Mouse (Mus musculus) CH12.LX (cell line): ENCODE measurements around the gene Arl5b. TPM values are rescaled to one million over a fixed set of nuclear protein-coding genes. Genes with fewer than 3 reads are reported as not detected.

ENCODE experiments used
- DNase-seq: peaks from one replicate; pipeline ENCODE4 v3.0.0-alpha.2; 2013; ENCODE audit errors: extremely low read depth
- H3K27ac ChIP-seq: 2 replicates; pipeline ENCODE4 v1.5.1; 2012; ENCODE audit warnings: low read depth, mild to moderate bottlenecking, control low read depth, moderate library complexity; ENCODE audit not compliant: insufficient read depth
- H3K27me3 ChIP-seq: replicated peaks from 2 replicates; pipeline ENCODE3; 2012; ENCODE audit warnings: inconsistent platforms
- H3K36me3 ChIP-seq, 2 experiments: replicated peaks in 1 of 2; 2 replicates each; pipeline versions ENCODE3 to v1.6.1; 2012; ENCODE audit warnings: inconsistent platforms in 1 of 2, low read length in 1 of 2, mild to moderate bottlenecking in 1 of 2, mixed read lengths in 1 of 2, moderate library complexity in 1 of 2; ENCODE audit not compliant: control insufficient read depth in 1 of 2, insufficient read depth in 1 of 2
- H3K4me1 ChIP-seq, 2 experiments: 2 replicates each; pipeline ENCODE4 v1.6.1; 2012; ENCODE audit warnings: inconsistent platforms in 1 of 2, moderate library complexity in 1 of 2; ENCODE audit not compliant: insufficient read depth in 2 of 2, control insufficient read depth in 1 of 2
- H3K4me2 ChIP-seq: 2 replicates; pipeline ENCODE4 v1.6.1; 2012; ENCODE audit warnings: low read depth, mild to moderate bottlenecking, control low read depth; ENCODE audit not compliant: poor library complexity, insufficient read depth, severe bottlenecking
- H3K4me3 ChIP-seq, 3 experiments: fragments of 150-350 bp in 1 of 3; sonication (generic) in 1 of 3; replicated peaks in 1 of 3; 2 replicates each; pipeline versions ENCODE3 to v1.5.1; 2011 to 2012; ENCODE audit warnings: low read depth in 2 of 3, low read length in 2 of 3, mild to moderate bottlenecking in 2 of 3, moderate library complexity in 2 of 3, control low read depth in 1 of 3, improper control_type of control experiment in 1 of 3, inconsistent platforms in 1 of 3, mixed read lengths in 1 of 3; ENCODE audit not compliant: poor library complexity in 1 of 3
- H3K79me2 ChIP-seq: replicated peaks from 2 replicates; pipeline ENCODE4 v1.6.1; 2012; ENCODE audit warnings: mild to moderate bottlenecking, moderate library complexity; ENCODE audit not compliant: control insufficient read depth, poor library complexity, insufficient read depth, severe bottlenecking; ENCODE audit errors: extremely low read depth
- H3K9ac ChIP-seq: 2 replicates; pipeline ENCODE4 v1.6.1; 2012; ENCODE audit warnings: low read depth, mild to moderate bottlenecking, control low read depth, moderate library complexity; ENCODE audit not compliant: insufficient read depth
- H3K9me3 ChIP-seq: replicated peaks from 2 replicates; pipeline ENCODE3; 2012; ENCODE audit warnings: low read length, inconsistent platforms, mixed read lengths
- CHD1 ChIP-seq: IDR thresholded peaks from 2 replicates; pipeline ENCODE4 v1.6.1; 2012; ENCODE audit warnings: low read depth, low read length, improper control_type of control experiment, inconsistent platforms
- CTCF ChIP-seq, 2 experiments: IDR thresholded peaks in 1 of 2; conservative IDR thresholded peaks in 1 of 2; 2 replicates each; pipeline ENCODE4 v1.5.1; 2011 to 2012; ENCODE audit warnings: low read depth in 2 of 2, low read length in 2 of 2, improper control_type of control experiment in 1 of 2, inconsistent platforms in 1 of 2, mild to moderate bottlenecking in 1 of 2, moderate library complexity in 1 of 2
- EP300 ChIP-seq: IDR thresholded peaks from 2 replicates; pipeline ENCODE4 v1.6.1; 2011; ENCODE audit warnings: low read length, improper control_type of control experiment
- ETS1 ChIP-seq: conservative IDR thresholded peaks from 2 replicates; pipeline ENCODE4 v1.6.1; 2012; ENCODE audit warnings: low read depth, mild to moderate bottlenecking, inconsistent platforms, low read length, improper control_type of control experiment, moderate library complexity
- GABPA ChIP-seq: IDR thresholded peaks from 2 replicates; pipeline ENCODE4 v1.6.1; 2012; ENCODE audit warnings: low read depth, low read length, improper control_type of control experiment, inconsistent platforms; ENCODE audit not compliant: insufficient replicate concordance
- HCFC1 ChIP-seq: IDR thresholded peaks from 2 replicates; pipeline ENCODE4 v1.6.1; 2012; ENCODE audit warnings: low read depth, mild to moderate bottlenecking, inconsistent platforms, low read length, improper control_type of control experiment
- IRF4 ChIP-seq: IDR thresholded peaks from 2 replicates; pipeline ENCODE4 v1.6.1; 2014; ENCODE audit warnings: low read depth, mild to moderate bottlenecking, inconsistent platforms, low read length, improper control_type of control experiment
- JUN ChIP-seq: IDR thresholded peaks from 2 replicates; pipeline ENCODE4 v1.6.1; 2011; ENCODE audit warnings: low read depth, mild to moderate bottlenecking, low read length, improper control_type of control experiment, moderate library complexity; ENCODE audit not compliant: insufficient read depth
- KAT2A ChIP-seq: IDR thresholded peaks from 2 replicates; pipeline ENCODE4 v1.6.1; 2012; ENCODE audit warnings: low read length, improper control_type of control experiment, inconsistent platforms; ENCODE audit not compliant: insufficient replicate concordance
- MEF2A ChIP-seq: IDR thresholded peaks from 2 replicates; pipeline ENCODE4 v1.6.1; 2014; ENCODE audit warnings: low read depth, mild to moderate bottlenecking, inconsistent platforms, low read length, improper control_type of control experiment, borderline replicate concordance
- MXI1 ChIP-seq: IDR thresholded peaks from 2 replicates; pipeline ENCODE4 v1.6.1; 2011; ENCODE audit warnings: mild to moderate bottlenecking, low read depth, low read length, improper control_type of control experiment
- PAX5 ChIP-seq: IDR thresholded peaks from 2 replicates; pipeline ENCODE4 v1.6.1; 2012; ENCODE audit warnings: low read length, inconsistent platforms, mixed read lengths
- POLR2A ChIP-seq: IDR thresholded peaks from 2 replicates; pipeline ENCODE4 v1.6.1; 2011; ENCODE audit warnings: low read depth, mild to moderate bottlenecking, improper control_type of control experiment, low read length
- POLR2AphosphoS2 ChIP-seq: IDR thresholded peaks from 2 replicates; pipeline ENCODE4 v1.6.1; 2011; ENCODE audit warnings: low read depth, low read length, improper control_type of control experiment
- RAD21 ChIP-seq: IDR thresholded peaks from 2 replicates; pipeline ENCODE4 v1.6.1; 2011; ENCODE audit warnings: low read depth, mild to moderate bottlenecking, low read length, improper control_type of control experiment, moderate library complexity
- RCOR1 ChIP-seq: conservative IDR thresholded peaks from 2 replicates; pipeline ENCODE4 v1.6.1; 2012; ENCODE audit warnings: low read depth, mild to moderate bottlenecking, inconsistent platforms, low read length, improper control_type of control experiment
- SMC3 ChIP-seq: IDR thresholded peaks from 2 replicates; pipeline ENCODE4 v1.6.1; 2011; ENCODE audit warnings: low read depth, low read length, improper control_type of control experiment
- TBP ChIP-seq: conservative IDR thresholded peaks from 2 replicates; pipeline ENCODE4 v1.6.1; 2011; ENCODE audit warnings: low read depth, low read length, improper control_type of control experiment
- USF1 ChIP-seq: IDR thresholded peaks from 2 replicates; pipeline ENCODE4 v1.6.1; 2014; ENCODE audit warnings: low read depth, mild to moderate bottlenecking, inconsistent platforms, low read length, improper control_type of control experiment
- USF2 ChIP-seq: conservative IDR thresholded peaks from 2 replicates; pipeline ENCODE4 v1.6.1; 2011; ENCODE audit warnings: low read depth, low read length, improper control_type of control experiment
- ZNF384 ChIP-seq: IDR thresholded peaks from 2 replicates; pipeline ENCODE4 v1.6.1; 2012; ENCODE audit warnings: low read depth, low read length, improper control_type of control experiment, inconsistent platforms
- dilution Hi-C: fragments of 300-500 bp; cut with MboI; formaldehyde crosslinking; loops from 2 replicates; pipeline ENCODE4 v1.14.3; 2020; ENCODE audit warnings: low sequenced_read_pairs; ENCODE audit not compliant: extremely low pct_unique_long_range_greater_than_20kb, extremely low pct_ligation_motif_present
- in situ Hi-C: fragments of 300-500 bp; cut with MboI; formaldehyde crosslinking; loops from 3 replicates; pipeline ENCODE4 v1.14.3; 2019; ENCODE audit warnings: low sequenced_read_pairs, low pct_ligation_motif_present, low pct_unique_long_range_greater_than_20kb, mixed read lengths
- polyA plus RNA-seq: library from polyadenylated mRNA; unstranded; fragments of >175 nt; gene quantifications from 2 replicates; pipeline ENCODE4 v1.2.1, GENCODE M21; 2012; ENCODE audit warnings: low read depth; ENCODE audit not compliant: insufficient read length
- total RNA-seq, 2 experiments: library from RNA; depleted of rRNA; stranded (reverse); fragments of 300-350 nt in 1 of 2; fragments of >200 nt in 1 of 2; gene quantifications; 2 replicates each; pipeline ENCODE4 v1.2.3; 2012 to 2014

The Arl5b gene
- total and polyA plus RNA-seq, 3 experiments = 4.8 to 7.1 (median 5.0) TPM

- dilution Hi-C loops = no loop called here
- in situ Hi-C loops = no loop called here
- Histone ChIP-seq H3K9me3 (no peaks in the 10 kb centered on the region), H3K4me1 (no peaks in the 10 kb centered on the region; a peak in 1 of 4 replicates), H3K36me3 (peaks cover 0 to 14% of the 10 kb centered on the region in 2 experiments), H3K27me3 (no peaks in the 10 kb centered on the region), H3K4me3 (no peak overlapping the region), H3K9ac (no peak overlapping the region), H3K27ac (no peak overlapping the region), H3K4me2 (no peak overlapping the region), H3K79me2 (0 out of 2 replicates have a peak, but pooled peaks cover 2% of the 10 kb centered on the region)
- TF ChIP-seq ZNF384 = no peak
- TF ChIP-seq RCOR1 = no peak
- TF ChIP-seq MEF2A = no peak
- TF ChIP-seq HCFC1 = no peak
- no peak for TF ChIP-seq POLR2AphosphoS2
- no peak for TF ChIP-seq KAT2A
- no peak for TF ChIP-seq CHD1
- DNase-seq = no peak
These were observed 15.4 kb downstream of the Arl5b start for GRCm38 (mm10) chr2:15064380-15065269.

DNA sequence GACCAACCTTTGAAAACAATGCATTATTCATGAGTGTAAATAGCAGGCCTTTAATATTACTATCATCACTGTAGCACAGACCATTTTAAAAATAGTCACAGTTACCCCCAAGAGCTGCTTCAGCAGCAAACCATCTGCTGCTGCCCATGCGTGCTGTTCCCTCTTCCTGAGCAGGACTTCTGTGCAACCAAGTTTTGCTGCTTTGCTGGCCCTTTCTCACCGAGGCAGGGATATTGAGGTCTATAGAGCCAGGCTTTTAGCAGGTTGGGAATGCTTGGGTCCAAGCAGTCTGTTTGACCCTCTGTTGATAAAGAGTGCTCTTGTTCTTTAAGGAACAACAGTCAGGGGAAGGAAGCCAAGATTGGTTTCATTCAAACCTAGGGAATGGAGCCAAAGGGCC lies 16.3 kb downstream of the Arl5b start:
- no peak overlapping the region for H3K4me3 ChIP-seq
- H3K4me2 ChIP-seq = no peak overlapping the region
- in situ Hi-C loops = no loop called here
- dilution Hi-C loops = no loop called here
- no peak for DNase-seq
- 0 out of 2 replicates have a peak, but pooled peaks cover 2% of the 10 kb centered on the region for H3K79me2 ChIP-seq
- no peaks in the 10 kb centered on the region for H3K27me3 ChIP-seq
- H3K4me1 ChIP-seq = no peaks in the 10 kb centered on the region; a peak in 1 of 4 replicates
- H3K36me3 ChIP-seq = peaks cover 2 to 21% of the 10 kb centered on the region in 2 experiments
- no peak overlapping the region for H3K27ac ChIP-seq
- no peak for TF ChIP-seq MXI1
- TF ChIP-seq EP300 = no peak
- TF ChIP-seq JUN = no peak
- no peak for TF ChIP-seq RAD21
- TF ChIP-seq SMC3 = no peak
- TF ChIP-seq IRF4 = no peak
- TF ChIP-seq USF1 = no peak
- TF ChIP-seq ETS1 = no peak
- no peak for TF ChIP-seq KAT2A
- no peak for TF ChIP-seq USF2
- no peak for TF ChIP-seq PAX5
- no peak for TF ChIP-seq CHD1
- TF ChIP-seq CTCF (conservative IDR thresholded peaks at IDR 0.05 in 1 of 2, IDR thresholded peaks at IDR 0.05 in 1 of 2; ENCODE audit: low read depth in 2 of 2, low read length in 2 of 2) = no peak
- TF ChIP-seq POLR2A = no peak
- no peak for TF ChIP-seq GABPA
- no peak for TF ChIP-seq TBP
- TF ChIP-seq, all 38 proteins: peak for 0
- Histone ChIP-seq H3K9ac (no peak overlapping the region), H3K9me3 (no peaks in the 10 kb centered on the region)
